Mouse (Mus musculus) ES-E14 (cell line): ENCODE results near the gene Def8.

Experiments
- CHD2 ChIP-seq: IDR thresholded peaks from 2 replicates; pipeline ENCODE4 v1.6.1; 2014; ENCODE audit warnings: mild to moderate bottlenecking, low read depth, low read length, inconsistent platforms
- HCFC1 ChIP-seq: IDR thresholded peaks from 2 replicates; pipeline ENCODE4 v1.6.1; 2012; ENCODE audit warnings: low read length, inconsistent platforms, borderline replicate concordance; ENCODE audit not compliant: insufficient read depth
- MAFK ChIP-seq: IDR thresholded peaks from 2 replicates; pipeline ENCODE4 v1.6.1; 2014; ENCODE audit warnings: mild to moderate bottlenecking, low read depth, low read length, inconsistent platforms; ENCODE audit not compliant: insufficient read depth
- ZC3H11A ChIP-seq: IDR thresholded peaks from 2 replicates; pipeline ENCODE4 v1.6.1; 2012; ENCODE audit warnings: low read depth, mild to moderate bottlenecking, inconsistent platforms, low read length, borderline replicate concordance

DNA sequence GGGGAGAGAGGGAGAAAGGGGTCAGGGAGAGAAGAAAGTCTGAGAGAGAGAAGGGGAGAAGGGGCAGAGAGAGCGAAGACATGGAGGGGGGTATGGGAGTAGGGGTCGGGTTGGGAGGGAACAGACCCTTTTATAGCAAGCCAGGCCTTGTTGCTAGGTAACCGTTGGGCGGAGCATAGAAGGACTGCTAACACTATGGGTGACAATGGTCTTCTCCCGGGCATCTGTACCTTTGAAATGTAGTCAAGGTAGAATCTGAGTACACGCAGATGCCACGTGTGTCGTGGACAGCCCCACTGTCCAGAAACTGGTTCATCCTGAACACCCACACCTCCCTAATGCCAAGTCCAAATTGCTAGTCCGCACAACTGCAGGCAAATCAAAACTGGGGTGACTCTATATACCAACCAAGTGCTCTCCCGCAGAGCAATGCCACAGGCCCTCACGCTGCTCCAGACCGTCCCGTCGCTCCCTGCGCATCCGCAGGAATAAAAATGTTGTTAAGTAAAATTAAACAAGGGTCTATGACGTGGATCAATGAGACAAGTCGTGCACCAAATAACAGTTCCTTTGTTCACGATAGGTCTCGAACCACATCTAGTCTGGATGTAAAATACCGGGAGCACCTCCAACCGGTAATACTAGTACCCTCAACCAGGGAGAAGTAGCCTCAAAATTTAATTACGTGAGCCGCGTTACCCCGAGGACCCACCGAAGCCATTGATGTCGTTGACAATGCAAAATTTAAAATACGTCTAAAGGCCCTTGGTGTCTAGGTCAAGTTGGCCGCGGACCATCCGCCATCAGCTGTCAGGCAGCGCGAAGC is 53.8 kb downstream of the Def8 start:
- TF ChIP-seq CHD2 = no peak
- TF ChIP-seq HCFC1 = no peak
- TF ChIP-seq ZC3H11A = no peak
- TF ChIP-seq MAFK = no peak
